Mouse (Mus musculus) forebrain, embryonic 11.5 days (tissue): Measurements from ENCODE around the gene Hsf2bp. TPM values are rescaled to one million over a fixed set of nuclear protein-coding genes. Genes with fewer than 3 reads are reported as not detected.
A peak's percentile ranks its signal among the peaks of the same experiment; 100 is the strongest.

Source experiments
- ATAC-seq: fragments of 200-750 bp; cut with Nextera tagmentation; replicated peaks from 2 replicates; pipeline ENCODE4 v1.8.0; 2017; ENCODE audit warnings: moderate TSS enrichment; ENCODE audit not compliant: low FRiP score
- DNase-seq: peaks from one replicate; pipeline ENCODE4 v3.0.0-alpha.2; 2017; ENCODE audit warnings: low spot score
- H3K27ac ChIP-seq: fragments of 300-500 bp; sonication (generic); 2 replicates; pipeline ENCODE4 v1.5.1; 2014; ENCODE audit warnings: low read depth, low read length
- H3K27me3 ChIP-seq: fragments of 300-500 bp; sonication (generic); 2 replicates; pipeline ENCODE4 v1.6.1; 2014; ENCODE audit warnings: mild to moderate bottlenecking, low read length, mixed read lengths; ENCODE audit not compliant: control insufficient read depth, insufficient read depth
- H3K36me3 ChIP-seq: fragments of 300-500 bp; sonication (generic); 2 replicates; pipeline ENCODE4 v1.6.1; 2014; ENCODE audit warnings: mild to moderate bottlenecking, low read length, moderate library complexity, mixed read lengths; ENCODE audit not compliant: control insufficient read depth, insufficient read depth
- H3K4me1 ChIP-seq: fragments of 300-500 bp; sonication (generic); replicated peaks from 2 replicates; pipeline ENCODE4 v1.6.1; 2014; ENCODE audit warnings: low read length, mixed read lengths; ENCODE audit not compliant: control insufficient read depth, insufficient read depth
- H3K4me2 ChIP-seq: fragments of 300-500 bp; sonication (generic); 2 replicates; pipeline ENCODE4 v1.6.1; 2014; ENCODE audit warnings: low read depth, mild to moderate bottlenecking, low read length, moderate library complexity, mixed read lengths; ENCODE audit not compliant: severe bottlenecking
- H3K4me3 ChIP-seq: fragments of 300-500 bp; sonication (generic); 2 replicates; pipeline ENCODE4 v1.5.1; 2014; ENCODE audit warnings: low read depth, low read length
- H3K9ac ChIP-seq: fragments of 300-500 bp; sonication (generic); 2 replicates; pipeline ENCODE4 v1.6.1; 2014; ENCODE audit warnings: low read length
- H3K9me3 ChIP-seq: fragments of 300-500 bp; sonication (generic); 2 replicates; pipeline ENCODE4 v1.6.1; 2016; ENCODE audit warnings: low read length, mixed read lengths; ENCODE audit not compliant: control insufficient read depth
- WGBS: fragments of 180-500 bp; shearing (Covaris S2); extraction: QIAGEN DNeasy Blood & Tissue Kit; methylation state at CpG from one replicate; pipeline ENCODE4 v1.1.7; 2014; 5-methylcytosine and 5-hydroxymethylcytosine counted together
- polyA plus RNA-seq: library from polyadenylated mRNA; unstranded; fragments of >200 nt; fragmentation: Nextera tagmentation; extraction: Ambion mirVana; gene quantifications from 2 replicates; pipeline ENCODE4 v1.2.1, GENCODE M21; 2014

Hsf2bp gene
- 0.31 and 0.44 TPM in 2 replicates for polyA plus RNA-seq

GRCm38 (mm10) chr17:32035609-32036508, at the start of gene Hsf2bp, which contains the start of gene Rrp1b:
Gene Hsf2bp (minus strand): TSS chr17:32036349.
Gene Rrp1b (plus strand): TSS chr17:32036100.
- Histone ChIP-seq H3K27me3 (no peaks in the 10 kb centered on the region), H3K27ac (peak within 1 kb of the TSS; percentile 26), H3K36me3 (no peaks in the 10 kb centered on the region), H3K4me3 (peak within 1 kb of the TSS; percentile 63), H3K9me3 (no peaks in the 10 kb centered on the region), H3K9ac (peak within 1 kb of the TSS; percentile 72), H3K4me2 (peak within 1 kb of the TSS; percentile 92), H3K4me1 (no peaks in the 10 kb centered on the region; the same call in 1 of the 2 replicates)
- WGBS: 6% methylated on average over 52 of the region's 52 CpGs
- ATAC-seq (peak; percentile 94), DNase-seq (peak; percentile 91)

DNA sequence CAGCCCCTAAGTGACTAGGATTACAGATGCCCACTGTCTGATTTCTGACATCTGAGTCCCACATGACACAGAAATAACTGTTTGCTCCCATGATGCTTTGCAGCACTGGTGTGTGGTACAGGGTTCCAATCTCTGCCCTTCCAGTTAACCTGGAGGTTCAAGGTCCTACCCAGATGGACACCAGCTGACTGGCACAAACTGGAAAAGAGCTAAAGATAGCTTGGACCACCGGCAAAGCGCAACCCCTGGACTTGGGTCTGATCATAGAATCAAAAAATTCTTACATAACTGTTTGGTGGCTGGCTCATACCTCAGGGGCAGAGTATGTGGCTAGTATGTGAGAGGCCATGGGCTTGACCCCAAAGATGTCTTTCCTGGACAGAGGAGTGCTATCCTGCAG, 47.2 kb upstream of the Hsf2bp start:
- DNase-seq: no peak
- Histone ChIP-seq H3K36me3 (no peaks in the 10 kb centered on the region), H3K4me2 (no peak overlapping the region), H3K4me3 (no peak overlapping the region), H3K27me3 (no peaks in the 10 kb centered on the region), H3K9ac (no peak overlapping the region), H3K27ac (no peak overlapping the region), H3K4me1 (no peaks in the 10 kb centered on the region), H3K9me3 (no peaks in the 10 kb centered on the region)
- WGBS: 94% methylated on average over 2 of the region's 2 CpGs
- ATAC-seq: no peak

DNA sequence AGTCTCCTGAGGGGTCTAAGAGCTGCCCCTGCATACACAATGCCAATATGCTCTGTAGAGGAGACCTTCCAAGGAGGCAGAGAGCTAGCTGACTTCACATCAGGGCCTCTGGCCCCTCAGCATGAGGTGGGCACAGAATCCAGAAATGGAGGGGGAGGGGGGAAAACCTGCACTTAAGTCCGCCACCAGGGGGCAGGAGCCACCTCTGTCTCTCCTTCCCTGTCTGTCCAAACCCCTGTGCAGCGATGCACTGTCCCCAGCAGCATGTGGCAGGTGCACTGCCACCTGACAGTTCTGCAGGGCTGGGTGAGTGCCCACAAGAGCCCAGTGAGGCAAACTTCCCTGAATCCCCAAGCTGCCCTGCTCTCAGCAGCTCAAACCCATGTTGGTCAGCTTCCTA, 39.0 kb upstream of the Hsf2bp start:
- no peak overlapping the region for H3K9ac ChIP-seq
- no peak for ATAC-seq
- no peak overlapping the region for H3K27ac ChIP-seq
- H3K4me2 ChIP-seq: no peak overlapping the region
- no peaks in the 10 kb centered on the region; the same call in 1 of the 2 replicates for H3K27me3 ChIP-seq
- no peak overlapping the region for H3K4me3 ChIP-seq
- 0% methylated on average over 2 of the region's 2 CpGs for WGBS
- no peaks in the 10 kb centered on the region for H3K36me3 ChIP-seq
- DNase-seq: peak; percentile 81
- H3K9me3 ChIP-seq: no peaks in the 10 kb centered on the region; the same call in 1 of the 2 replicates
- H3K4me1 ChIP-seq: no peaks in the 10 kb centered on the region

DNA sequence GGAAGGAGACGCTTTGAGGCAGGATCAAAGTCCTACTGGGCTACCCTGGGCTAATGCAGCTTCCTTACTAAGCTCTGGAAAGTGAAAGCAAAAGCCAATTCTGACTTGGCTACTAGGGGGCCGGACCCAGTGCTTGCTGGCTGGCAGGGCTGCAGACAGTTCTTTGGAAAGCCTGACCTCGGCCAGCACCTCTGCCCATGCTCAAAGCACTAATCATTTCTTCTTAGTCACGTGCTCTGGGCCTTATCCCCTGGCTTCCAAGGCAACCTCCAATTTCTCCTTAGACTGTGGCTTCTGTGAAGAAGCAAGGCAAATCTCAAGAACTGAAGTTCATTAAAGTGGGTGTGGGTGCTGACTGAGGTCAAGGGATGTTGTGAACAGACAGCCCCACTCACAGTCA, 38.5 kb upstream of the Hsf2bp start:
- Histone ChIP-seq H3K27ac (no peak overlapping the region), H3K27me3 (no peaks in the 10 kb centered on the region; the same call in 1 of the 2 replicates), H3K4me1 (no peaks in the 10 kb centered on the region), H3K9ac (no peak overlapping the region), H3K4me2 (no peak overlapping the region), H3K9me3 (no peaks in the 10 kb centered on the region; the same call in 1 of the 2 replicates), H3K4me3 (no peak overlapping the region), H3K36me3 (no peaks in the 10 kb centered on the region)
- DNase-seq (no peak), ATAC-seq (no peak)
- 65% methylated on average over 4 of the region's 4 CpGs for WGBS

GRCm38 (mm10) chr17:32073359-32073758, 37.2 kb upstream of the Hsf2bp start:
- H3K36me3 ChIP-seq: no peaks in the 10 kb centered on the region
- ATAC-seq: peak; percentile 36; the same call in 1 of the 2 replicates

DNA sequence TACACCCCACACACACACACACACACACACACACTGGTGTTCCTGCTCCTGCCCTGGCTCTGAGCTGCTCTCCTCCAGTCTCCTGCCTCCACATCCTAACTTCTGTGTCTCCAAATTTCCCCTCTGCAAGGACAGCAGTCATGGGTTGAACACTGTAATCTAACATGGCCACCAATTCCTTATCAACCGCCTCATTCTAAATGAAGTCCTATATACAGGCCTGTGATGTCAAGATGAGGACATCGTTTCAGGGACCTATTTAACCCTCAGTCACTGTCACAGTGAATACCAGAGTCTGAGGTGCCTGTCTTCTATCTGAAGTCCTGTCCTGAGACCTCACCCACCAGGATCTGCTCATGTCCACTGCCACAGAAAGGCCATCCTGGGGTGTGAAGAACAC, 32.7 kb upstream of the Hsf2bp start:
- no peak for ATAC-seq
- no peak overlapping the region for H3K9ac ChIP-seq
- H3K36me3 ChIP-seq: no peaks in the 10 kb centered on the region
- H3K4me2 ChIP-seq: no peak overlapping the region
- no peak overlapping the region for H3K4me3 ChIP-seq
- H3K4me1 ChIP-seq: no peaks in the 10 kb centered on the region
- no peaks in the 10 kb centered on the region; the same call in 1 of the 2 replicates for H3K9me3 ChIP-seq
- WGBS: 85% methylated on average over 2 of the region's 2 CpGs
- H3K27ac ChIP-seq: no peak overlapping the region
- H3K27me3 ChIP-seq: no peaks in the 10 kb centered on the region
- no peak for DNase-seq

More at GRCm38 (mm10) chr17:32073359-32073758, 37.2 kb upstream of the Hsf2bp start:
- 0% methylated on average over 2 of the region's 2 CpGs for WGBS
- Histone ChIP-seq H3K9ac (no peak overlapping the region), H3K4me3 (no peak overlapping the region), H3K4me2 (no peak overlapping the region), H3K27me3 (no peaks in the 10 kb centered on the region; the same call in 1 of the 2 replicates), H3K9me3 (no peaks in the 10 kb centered on the region; the same call in 1 of the 2 replicates), H3K27ac (no peak overlapping the region), H3K4me1 (no peaks in the 10 kb centered on the region)
- peak; percentile 91 for DNase-seq

- DNase-seq (no peak), ATAC-seq (no peak)
- Histone ChIP-seq H3K27me3 (no peaks in the 10 kb centered on the region), H3K27ac (no peak overlapping the region), H3K36me3 (no peaks in the 10 kb centered on the region), H3K4me1 (no peaks in the 10 kb centered on the region), H3K9me3 (no peaks in the 10 kb centered on the region; the same call in 1 of the 2 replicates), H3K9ac (no peak overlapping the region), H3K4me3 (no peak overlapping the region), H3K4me2 (no peak overlapping the region)
- WGBS: 89% methylated on average over 11 of the region's 11 CpGs
Measured at GRCm38 (mm10) chr17:32068381-32068780, 32.2 kb upstream of the Hsf2bp start.

- no peak overlapping the region for H3K27ac ChIP-seq
- H3K4me3 ChIP-seq: no peak overlapping the region
- H3K4me1 ChIP-seq: no peaks in the 10 kb centered on the region
- H3K36me3 ChIP-seq: no peaks in the 10 kb centered on the region
- ATAC-seq (no peak), DNase-seq (no peak)
- WGBS: 82% methylated on average over 9 of the region's 9 CpGs
- no peaks in the 10 kb centered on the region for H3K27me3 ChIP-seq
- no peak overlapping the region for H3K4me2 ChIP-seq
- no peak overlapping the region for H3K9ac ChIP-seq
- no peaks in the 10 kb centered on the region; the same call in 1 of the 2 replicates for H3K9me3 ChIP-seq
Measured at GRCm38 (mm10) chr17:32067541-32067940, 31.4 kb upstream of the Hsf2bp start.
